Mouse (Mus musculus): ENCODE measurements at regions not wholly inside any gene's neighbourhood (a gene's known extent, or its start where the extent isn't known, plus 50 kb on each side); places are given as distances from the start of the nearest gene placed in this dataset.

DNA sequence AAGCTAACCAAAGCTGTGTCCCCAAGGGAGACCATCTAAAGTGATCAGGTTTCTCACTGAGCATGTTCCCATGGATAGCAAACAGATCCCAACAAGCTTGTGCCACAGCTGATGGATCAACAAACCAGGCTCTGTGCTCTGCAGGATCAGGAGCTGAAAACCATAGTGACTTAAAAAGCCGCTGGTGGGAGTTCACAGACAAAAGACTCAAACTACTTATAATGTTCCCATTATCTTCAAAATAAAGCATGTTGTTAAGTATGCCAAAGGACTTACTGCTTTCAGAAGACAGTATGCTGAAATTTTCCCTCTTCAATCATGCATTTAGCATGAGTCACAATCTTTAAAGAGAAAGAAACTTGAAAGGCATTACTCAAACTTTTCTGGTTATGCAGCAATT, 254.5 kb downstream of the Pdha2 start:
- no peak for TF ChIP-seq TAL1 (IDR thresholded peaks at IDR 0.05; ENCODE audit: low read length)
- TF ChIP-seq USF2 (IDR thresholded peaks at IDR 0.05; ENCODE audit: borderline replicate concordance in 1 of 2, insufficient read depth in 1 of 2, low read depth in 1 of 2, low read length in 2 of 2): no peak
- TF ChIP-seq POLR2A (IDR thresholded peaks at IDR 0.05; ENCODE audit: control insufficient read depth in 1 of 2, insufficient read depth in 1 of 2, low read depth in 1 of 2, low read length in 2 of 2, poor library complexity in 1 of 2): no peak
- TF ChIP-seq ETS1 (IDR thresholded peaks at IDR 0.05; ENCODE audit: low read depth, low read length): no peak
- no peak for TF ChIP-seq SMC3 (IDR thresholded peaks at IDR 0.05; ENCODE audit: low read depth, low read length)
- TF ChIP-seq GATA1 (IDR thresholded peaks at IDR 0.05; ENCODE audit: low read depth, low read length): no peak
- TF ChIP-seq CTCF (IDR thresholded peaks at IDR 0.05 in 2 of 3, conservative IDR thresholded peaks at IDR 0.05 in 1 of 3; ENCODE audit: control insufficient read depth in 1 of 3, insufficient read depth in 1 of 3, low read depth in 2 of 3, low read length in 3 of 3, poor library complexity in 1 of 3, severe bottlenecking in 1 of 3): no peak
- TF ChIP-seq MAZ (IDR thresholded peaks at IDR 0.05; ENCODE audit: low read depth, low read length): no peak
- no peak for TF ChIP-seq ELF1 (IDR thresholded peaks at IDR 0.05; ENCODE audit: low read depth, low read length)
- no peak for TF ChIP-seq POLR2AphosphoS5 (IDR thresholded peaks at IDR 0.05; ENCODE audit: borderline replicate concordance, low read depth, low read length)
- no peak for TF ChIP-seq USF1 (IDR thresholded peaks at IDR 0.05; ENCODE audit: low read depth, low read length)
- TF ChIP-seq NELFE (IDR thresholded peaks at IDR 0.05; ENCODE audit: low read depth, low read length): no peak

Data from MEL (cell line).